Mouse (Mus musculus): ENCODE results near the gene Pik3c2g. TPM values are rescaled to one million over a fixed set of nuclear protein-coding genes. Genes with fewer than 3 reads are reported as not detected.

Pik3c2g gene
- polyA plus RNA-seq, 1 experiment from 2014 or later, result 0.21 TPM

DNA sequence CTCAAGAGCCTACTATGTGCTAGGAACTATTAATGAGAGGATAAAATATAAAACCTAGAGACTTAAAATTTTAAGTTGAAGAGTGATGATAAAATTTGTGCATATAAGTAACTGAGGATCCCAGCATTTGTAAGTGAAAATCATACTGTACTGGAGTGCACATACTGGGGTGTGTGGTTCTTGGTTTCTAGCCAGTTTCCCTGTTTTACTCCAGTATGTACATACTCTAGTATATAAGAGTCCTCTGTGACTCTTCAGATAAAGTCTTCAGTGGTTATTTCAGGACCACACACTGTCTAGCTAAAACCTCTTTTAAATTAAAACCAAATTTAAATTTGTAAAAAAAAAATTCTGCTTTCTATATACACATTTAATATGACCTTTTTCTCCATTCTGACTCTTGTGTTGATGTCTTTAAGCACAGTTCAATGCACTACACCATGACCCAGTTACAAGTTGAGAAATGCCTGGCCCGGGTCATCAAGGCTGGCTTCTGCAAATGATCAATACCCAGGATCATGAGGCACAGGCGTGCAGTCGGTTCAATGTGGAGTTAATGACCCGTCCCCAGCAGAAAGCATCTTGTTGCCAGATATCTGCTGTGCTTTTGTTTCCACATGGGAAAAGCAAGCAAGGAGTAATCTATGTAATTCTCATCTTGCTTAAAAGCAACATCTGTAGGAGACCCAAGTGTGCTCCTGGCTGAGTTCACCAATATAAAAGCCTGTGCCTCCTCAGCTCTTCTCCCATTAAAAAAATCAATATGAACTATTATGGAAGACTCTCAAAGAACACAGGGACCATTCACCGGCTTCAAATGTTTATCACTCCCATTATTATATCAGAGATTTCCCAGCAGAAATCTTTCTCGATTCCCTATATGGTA lies 290.7 kb downstream of the Pik3c2g start:
- no peaks in the 10 kb centered on the region for H3K9me3 ChIP-seq (ENCODE audit: control insufficient read depth, low read length)
- H3K4me3 ChIP-seq (replicated peaks; ENCODE audit: low read length), result no peak overlapping the region
- 58% methylated on average over 6 of the region's 6 CpGs for WGBS
- ATAC-seq (ENCODE audit: low FRiP score) (no peak), DNase-seq (ENCODE audit: low spot score) (no peak)
- no peak overlapping the region for H3K4me2 ChIP-seq (replicated peaks)
- no peak overlapping the region for H3K27ac ChIP-seq
- no peak overlapping the region for H3K9ac ChIP-seq
- H3K36me3 ChIP-seq (replicated peaks; ENCODE audit: control insufficient read depth, insufficient read depth), result no peaks in the 10 kb centered on the region
- no peaks in the 10 kb centered on the region for H3K27me3 ChIP-seq (ENCODE audit: control insufficient read depth, insufficient read depth, low read length)
- H3K4me1 ChIP-seq (replicated peaks; ENCODE audit: control insufficient read depth, insufficient read depth, low read length), result 0 out of 2 replicates have a peak, but pooled peaks cover 4% of the 10 kb centered on the region

DNA sequence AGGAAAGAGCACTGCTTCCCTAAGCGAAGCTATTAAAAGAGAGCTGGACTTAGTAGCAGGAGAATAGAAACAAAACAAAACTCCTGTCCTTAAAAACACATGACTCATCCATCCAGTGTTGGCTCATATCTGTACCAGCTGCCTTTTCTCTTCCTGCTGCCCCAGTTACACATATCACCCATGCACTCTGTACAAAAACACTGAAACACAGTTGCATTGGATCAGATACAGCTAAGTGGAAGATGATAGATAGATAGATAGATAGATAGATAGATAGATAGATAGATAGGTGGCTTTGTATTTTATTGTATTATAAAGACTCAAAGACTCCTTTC lies 291.3 kb downstream of the Pik3c2g start:
- H3K36me3 ChIP-seq (replicated peaks; ENCODE audit: control insufficient read depth, insufficient read depth), result no peaks in the 10 kb centered on the region
- no peak overlapping the region for H3K27ac ChIP-seq
- H3K27me3 ChIP-seq (ENCODE audit: control insufficient read depth, insufficient read depth, low read length), result no peaks in the 10 kb centered on the region
- H3K4me3 ChIP-seq (replicated peaks; ENCODE audit: low read length), result no peak overlapping the region
- H3K9ac ChIP-seq, result no peak overlapping the region
- DNase-seq (ENCODE audit: low spot score), result no peak
- no peak overlapping the region for H3K4me2 ChIP-seq (replicated peaks)
- 73% methylated on average over 1 of the region's 1 CpGs for WGBS
- no peaks in the 10 kb centered on the region for H3K9me3 ChIP-seq (ENCODE audit: control insufficient read depth, low read length)
- H3K4me1 ChIP-seq (replicated peaks; ENCODE audit: control insufficient read depth, insufficient read depth, low read length), result 0 out of 2 replicates have a peak, but pooled peaks cover 4% of the 10 kb centered on the region
- no peak for ATAC-seq (ENCODE audit: low FRiP score)

DNA sequence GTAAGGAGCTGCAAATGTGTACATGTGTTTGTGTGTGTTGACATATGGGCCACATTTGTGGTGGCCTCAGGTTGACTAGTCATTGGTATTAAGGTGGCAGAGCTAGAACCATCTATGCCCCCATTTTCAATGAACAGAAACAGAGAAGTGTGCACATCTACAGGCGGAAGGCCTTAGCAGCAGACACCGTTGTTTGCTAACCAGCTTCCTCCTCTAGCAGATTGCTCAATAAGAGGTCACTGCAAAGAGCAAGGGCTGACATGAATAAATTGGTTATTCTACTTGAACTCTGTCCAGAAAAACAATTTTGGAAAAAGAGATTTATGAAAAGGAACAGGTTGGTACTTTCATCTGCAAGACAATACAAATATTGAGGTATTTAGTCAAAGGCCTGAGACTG lies 295.1 kb downstream of the Pik3c2g start:
- WGBS, result 87% methylated on average over 2 of the region's 2 CpGs

GRCm38 (mm10) chr6:139887175-139887574 lies 300.2 kb downstream of the Pik3c2g start:
- Histone ChIP-seq H3K4me3 (replicated peaks; ENCODE audit: low read length) (no peak overlapping the region), H3K9ac (no peak overlapping the region), H3K9me3 (ENCODE audit: control insufficient read depth, low read length) (no peaks in the 10 kb centered on the region), H3K27ac (no peak overlapping the region), H3K4me1 (replicated peaks; ENCODE audit: control insufficient read depth, insufficient read depth, low read length) (no peaks in the 10 kb centered on the region), H3K4me2 (replicated peaks) (no peak overlapping the region), H3K36me3 (replicated peaks; ENCODE audit: control insufficient read depth, insufficient read depth) (no peaks in the 10 kb centered on the region), H3K27me3 (ENCODE audit: control insufficient read depth, insufficient read depth, low read length) (no peaks in the 10 kb centered on the region)
- DNase-seq (ENCODE audit: low spot score), result no peak
- no peak; the same call in 1 of the 2 replicates for ATAC-seq (ENCODE audit: low FRiP score)

More for the DNA sequence above, 295.1 kb downstream of the Pik3c2g start:
- no peak overlapping the region for H3K4me3 ChIP-seq (replicated peaks; ENCODE audit: low read length)
- H3K4me1 ChIP-seq (replicated peaks; ENCODE audit: control insufficient read depth, insufficient read depth, low read length), result 0 out of 2 replicates have a peak, but pooled peaks cover 4% of the 10 kb centered on the region
- ATAC-seq (ENCODE audit: low FRiP score) (no peak), DNase-seq (ENCODE audit: low spot score) (no peak)
- H3K27ac ChIP-seq, result no peak overlapping the region
- no peaks in the 10 kb centered on the region for H3K27me3 ChIP-seq (ENCODE audit: control insufficient read depth, insufficient read depth, low read length)
- H3K9me3 ChIP-seq (ENCODE audit: control insufficient read depth, low read length), result no peaks in the 10 kb centered on the region
- H3K4me2 ChIP-seq (replicated peaks), result no peak overlapping the region
- H3K9ac ChIP-seq, result no peak overlapping the region
- H3K36me3 ChIP-seq (replicated peaks; ENCODE audit: control insufficient read depth, insufficient read depth), result no peaks in the 10 kb centered on the region

- Histone ChIP-seq H3K27ac (no peak overlapping the region), H3K27me3 (ENCODE audit: control insufficient read depth, insufficient read depth, low read length) (no peaks in the 10 kb centered on the region), H3K9me3 (ENCODE audit: control insufficient read depth, low read length) (no peaks in the 10 kb centered on the region), H3K36me3 (replicated peaks; ENCODE audit: control insufficient read depth, insufficient read depth) (no peaks in the 10 kb centered on the region), H3K9ac (no peak overlapping the region), H3K4me3 (replicated peaks; ENCODE audit: low read length) (no peak overlapping the region), H3K4me2 (replicated peaks) (no peak overlapping the region), H3K4me1 (replicated peaks; ENCODE audit: control insufficient read depth, insufficient read depth, low read length) (no peaks in the 10 kb centered on the region)
- ATAC-seq (ENCODE audit: low FRiP score) (no peak), DNase-seq (ENCODE audit: low spot score) (no peak)
- WGBS, result 75% methylated on average over 2 of the region's 2 CpGs
Measured at GRCm38 (mm10) chr6:139895637-139896036, 308.6 kb downstream of the Pik3c2g start.

GRCm38 (mm10) chr6:139899630-139900151 lies 312.7 kb downstream of the Pik3c2g start:
- Histone ChIP-seq H3K27ac (no peak overlapping the region), H3K9ac (no peak overlapping the region), H3K36me3 (replicated peaks; ENCODE audit: control insufficient read depth, insufficient read depth) (no peaks in the 10 kb centered on the region), H3K4me1 (replicated peaks; ENCODE audit: control insufficient read depth, insufficient read depth, low read length) (no peaks in the 10 kb centered on the region), H3K4me3 (replicated peaks; ENCODE audit: low read length) (no peak overlapping the region), H3K4me2 (replicated peaks) (no peak overlapping the region), H3K9me3 (ENCODE audit: control insufficient read depth, low read length) (no peaks in the 10 kb centered on the region), H3K27me3 (ENCODE audit: control insufficient read depth, insufficient read depth, low read length) (no peaks in the 10 kb centered on the region)
- WGBS, result 91% methylated on average over 8 of the region's 8 CpGs
- ATAC-seq (ENCODE audit: low FRiP score), result no peak
- DNase-seq (ENCODE audit: low spot score), result no peak

- Histone ChIP-seq H3K4me2 (replicated peaks) (no peak overlapping the region), H3K36me3 (replicated peaks; ENCODE audit: control insufficient read depth, insufficient read depth) (no peaks in the 10 kb centered on the region), H3K9ac (no peak overlapping the region), H3K27me3 (ENCODE audit: control insufficient read depth, insufficient read depth, low read length) (no peaks in the 10 kb centered on the region), H3K4me3 (replicated peaks; ENCODE audit: low read length) (no peak overlapping the region), H3K9me3 (ENCODE audit: control insufficient read depth, low read length) (no peaks in the 10 kb centered on the region), H3K27ac (no peak overlapping the region), H3K4me1 (replicated peaks; ENCODE audit: control insufficient read depth, insufficient read depth, low read length) (no peaks in the 10 kb centered on the region)
- WGBS, result 71% methylated on average over 4 of the region's 4 CpGs
- DNase-seq (ENCODE audit: low spot score) (no peak), ATAC-seq (ENCODE audit: low FRiP score) (no peak)
Measured at GRCm38 (mm10) chr6:139901801-139902200, 314.8 kb downstream of the Pik3c2g start.

DNA sequence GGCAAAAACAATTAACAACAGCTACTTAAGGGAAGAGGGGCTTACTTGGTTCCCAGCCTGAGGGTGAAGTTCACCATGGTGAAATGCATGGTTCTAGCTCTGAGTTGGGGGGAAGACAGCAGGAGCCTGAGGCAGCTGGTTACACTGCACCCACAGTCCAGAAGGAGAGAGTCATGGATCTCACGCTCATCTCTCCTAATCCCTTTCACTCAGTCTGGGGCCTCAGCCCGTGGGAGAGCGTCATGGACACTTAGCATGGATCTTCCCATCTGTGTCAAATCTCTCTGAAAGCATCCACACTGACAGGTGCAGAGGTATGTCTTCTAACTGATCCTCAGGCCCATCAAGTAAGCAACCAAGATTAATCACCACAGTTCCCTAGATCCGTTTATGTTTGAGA lies 320.1 kb downstream of the Pik3c2g start:
- Histone ChIP-seq H3K36me3 (replicated peaks; ENCODE audit: control insufficient read depth, insufficient read depth) (no peaks in the 10 kb centered on the region), H3K4me1 (replicated peaks; ENCODE audit: control insufficient read depth, insufficient read depth, low read length) (no peaks in the 10 kb centered on the region), H3K27me3 (ENCODE audit: control insufficient read depth, insufficient read depth, low read length) (no peaks in the 10 kb centered on the region), H3K9me3 (ENCODE audit: control insufficient read depth, low read length) (no peaks in the 10 kb centered on the region), H3K9ac (no peak overlapping the region), H3K4me3 (replicated peaks; ENCODE audit: low read length) (no peak overlapping the region), H3K4me2 (replicated peaks) (no peak overlapping the region), H3K27ac (no peak overlapping the region)
- 66% methylated on average over 4 of the region's 4 CpGs for WGBS
- ATAC-seq (ENCODE audit: low FRiP score), result no peak
- DNase-seq (ENCODE audit: low spot score), result peak; percentile 20

DNA sequence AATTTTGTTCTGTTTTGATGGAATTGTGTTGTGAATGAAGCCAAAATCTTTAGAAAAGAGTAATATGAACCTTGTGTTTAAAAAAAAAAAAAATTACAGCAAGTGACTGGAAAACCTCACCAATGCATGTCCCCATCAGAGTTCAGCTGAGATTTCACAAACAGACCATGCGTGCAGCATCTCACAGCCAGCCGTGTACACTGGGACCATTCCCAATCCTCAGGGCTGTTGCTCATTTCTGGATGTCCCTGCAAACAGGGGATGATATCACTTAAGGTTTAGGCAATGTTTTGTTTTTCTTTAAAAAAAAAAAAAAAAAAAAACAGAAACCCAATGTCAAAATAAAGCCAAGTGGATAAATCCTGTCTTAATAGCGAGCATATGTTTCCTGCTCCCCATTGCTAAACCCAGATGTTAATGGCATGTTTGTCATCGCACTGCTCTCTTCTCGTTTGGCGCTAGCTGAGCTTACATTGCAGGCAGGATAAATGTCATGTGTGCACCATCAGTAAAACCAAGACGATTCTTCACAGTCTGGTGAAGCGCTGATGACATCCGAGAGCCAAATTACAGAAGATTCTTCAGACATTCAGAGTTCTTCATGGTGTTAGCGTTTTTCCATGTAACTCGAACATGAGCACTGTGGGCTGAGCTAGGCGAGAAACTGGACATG lies 322.1 kb downstream of the Pik3c2g start:
- WGBS, result 55% methylated on average over 12 of the region's 12 CpGs
- no peaks in the 10 kb centered on the region for H3K4me1 ChIP-seq (replicated peaks; ENCODE audit: control insufficient read depth, insufficient read depth, low read length)
- no peaks in the 10 kb centered on the region for H3K9me3 ChIP-seq (ENCODE audit: control insufficient read depth, low read length)
- H3K27me3 ChIP-seq (ENCODE audit: control insufficient read depth, insufficient read depth, low read length), result no peaks in the 10 kb centered on the region
- H3K9ac ChIP-seq, result no peak overlapping the region
- DNase-seq (ENCODE audit: low spot score) (peak; percentile 30), ATAC-seq (ENCODE audit: low FRiP score) (no peak)
- H3K4me2 ChIP-seq (replicated peaks), result peak overlapping the region; percentile 19
- no peak overlapping the region for H3K4me3 ChIP-seq (replicated peaks; ENCODE audit: low read length)
- H3K27ac ChIP-seq, result 0 out of 2 replicates have a peak overlapping the region, but pooled peaks have one; percentile 14
- no peaks in the 10 kb centered on the region for H3K36me3 ChIP-seq (replicated peaks; ENCODE audit: control insufficient read depth, insufficient read depth)
